Comparison of ENCODE assay signal across 8 mouse cellular contexts in the genomic region with DNA sequence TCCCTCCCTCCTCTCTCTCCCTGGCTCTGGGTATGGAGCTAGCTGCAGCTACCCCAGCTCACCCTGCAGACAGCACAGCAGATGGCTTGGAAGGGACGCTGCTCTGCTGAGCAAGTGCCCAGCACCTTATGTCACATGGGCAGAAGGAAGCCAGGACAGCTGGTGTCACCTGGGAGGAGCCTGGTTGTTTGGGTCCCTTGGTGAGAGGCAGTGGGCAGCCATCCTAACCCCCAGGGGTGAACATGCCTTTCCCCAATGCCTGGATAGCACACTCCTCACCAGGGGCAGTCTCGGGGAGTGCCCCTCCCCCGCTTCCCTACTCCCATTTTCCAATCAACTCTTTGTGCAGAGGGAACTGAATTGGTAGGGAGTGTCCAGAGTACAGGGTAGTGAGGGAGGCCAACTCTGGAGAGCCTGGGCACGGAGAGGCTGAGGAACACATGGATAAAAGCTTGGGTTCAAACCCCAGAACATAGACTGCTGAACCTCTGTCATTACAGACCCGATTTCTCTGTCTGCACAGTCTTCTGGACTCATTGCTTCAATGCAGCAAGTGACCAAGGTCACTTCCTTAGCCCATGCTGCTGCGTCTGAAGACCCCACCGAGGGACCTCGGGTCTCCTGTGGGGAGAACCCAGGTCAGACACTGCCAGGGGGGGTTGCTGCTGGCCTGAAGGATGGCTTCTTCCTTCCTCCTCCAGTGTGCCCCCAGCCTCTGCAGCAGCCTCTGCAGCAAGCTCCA. TPM values are rescaled to one million over a fixed set of nuclear protein-coding genes. Genes with fewer than 3 reads are reported as not detected.
DNase-seq lines count a peak whose midpoint lies in the region; ATAC-seq and TF ChIP-seq lines count a peak whose summit lies in the region.
"Had no signal": no experiment of that assay in that cellular context is flagged by ENCODE, and none has a peak within 500 bp of the region (broad histone marks: within the 10 kb centered on the region; RNA-seq: fewer than 3 reads in every experiment).

No protein-coding gene starts in this region.

- no peak overlapping the region for H3K4me2 ChIP-seq in CH12.LX (ENCODE audit: insufficient read depth, low read depth, poor library complexity, severe bottlenecking)
- no peak overlapping the region for H3K4me2 ChIP-seq in embryonic facial prominence, embryonic 15.5 days (replicated peaks)
- no peak overlapping the region for H3K4me2 ChIP-seq in heart, postnatal 0 days (ENCODE audit: low read depth, low read length)
- no peak overlapping the region for H3K4me2 ChIP-seq in neural tube, embryonic 15.5 days

- H3K4me1 ChIP-seq in CH12.LX (ENCODE audit: control insufficient read depth in 1 of 2, insufficient read depth in 2 of 2): peaks cover 20 to 81% of the 10 kb centered on the region in 2 experiments
- H3K4me1 ChIP-seq in embryonic facial prominence, embryonic 15.5 days: peaks cover 30% of the 10 kb centered on the region
- peaks cover 40% of the 10 kb centered on the region for H3K4me1 ChIP-seq in heart, postnatal 0 days (ENCODE audit: control insufficient read depth, insufficient read depth)
- peaks cover 31% of the 10 kb centered on the region for H3K4me1 ChIP-seq in neural tube, embryonic 15.5 days

- H3K79me2 ChIP-seq in CH12.LX (replicated peaks; ENCODE audit: control insufficient read depth, extremely low read depth, insufficient read depth, poor library complexity, severe bottlenecking): no peaks in the 10 kb centered on the region; the same call in 1 of the 2 replicates

- TF ChIP-seq POLR2A in CH12.LX (IDR thresholded peaks at IDR 0.05; ENCODE audit: low read depth, low read length): no peak

- TF ChIP-seq RAD21 in CH12.LX (IDR thresholded peaks at IDR 0.05; ENCODE audit: low read depth, low read length): no peak

- H3K27ac ChIP-seq in CH12.LX (ENCODE audit: insufficient read depth, low read depth): peak overlapping the region; percentile 51
- H3K27ac ChIP-seq in embryonic facial prominence, embryonic 15.5 days (replicated peaks): 0 out of 2 replicates have a peak overlapping the region, but pooled peaks have one; percentile 7
- H3K27ac ChIP-seq in heart, postnatal 0 days (ENCODE audit: low read depth): peak overlapping the region; percentile 43; the same call in 1 of the 2 replicates
- H3K27ac ChIP-seq in neural tube, embryonic 15.5 days (replicated peaks): peak overlapping the region; percentile 39
- H3K27ac ChIP-seq: macrophage had no signal

- peak overlapping the region in 1 of 3 experiments; percentile 34 for H3K4me3 ChIP-seq in CH12.LX (replicated peaks in 1 of 3; ENCODE audit: low read depth in 2 of 3, low read length in 2 of 3, poor library complexity in 1 of 3)
- H3K4me3 ChIP-seq in embryonic facial prominence, embryonic 15.5 days (replicated peaks): no peak overlapping the region
- H3K4me3 ChIP-seq in heart, postnatal 0 days (ENCODE audit: low read depth, low read length): no peak overlapping the region
- H3K4me3 ChIP-seq in neural tube, embryonic 15.5 days (replicated peaks): no peak overlapping the region

- TF ChIP-seq EP300 in CH12.LX (IDR thresholded peaks at IDR 0.05; ENCODE audit: low read length): no peak
- TF ChIP-seq EP300 in heart, postnatal 0 days (IDR thresholded peaks at IDR 0.05; ENCODE audit: low read depth): no peak

- H3K36me3 ChIP-seq in CH12.LX (replicated peaks in 1 of 2; ENCODE audit: control insufficient read depth in 1 of 2, insufficient read depth in 1 of 2, low read length in 1 of 2): peaks cover 31 to 68% of the 10 kb centered on the region in 2 experiments
- H3K36me3 ChIP-seq in embryonic facial prominence, embryonic 15.5 days: no peaks in the 10 kb centered on the region
- H3K36me3 ChIP-seq in heart, postnatal 0 days (replicated peaks; ENCODE audit: control insufficient read depth, insufficient read depth, low read length): peaks cover 6% of the 10 kb centered on the region
- H3K36me3 ChIP-seq in neural tube, embryonic 15.5 days: no peaks in the 10 kb centered on the region; the same call in 1 of the 2 replicates

- dilution Hi-C loops in CH12.LX (cut with MboI; ENCODE audit: extremely low pct_ligation_motif_present, extremely low pct_unique_long_range_greater_than_20kb, low sequenced_read_pairs): no loop called here

- TF ChIP-seq CTCF in CH12.LX (conservative IDR thresholded peaks at IDR 0.05 in 1 of 2, IDR thresholded peaks at IDR 0.05 in 1 of 2; ENCODE audit: low read depth in 2 of 2, low read length in 2 of 2): no peak
- no peak for TF ChIP-seq CTCF in heart, postnatal 0 days (IDR thresholded peaks at IDR 0.05; ENCODE audit: low read depth)

- peak; percentile 60; the same call in 1 of the 2 replicates for ATAC-seq in embryonic facial prominence, embryonic 15.5 days (ENCODE audit: insufficient number of reproducible peaks, low FRiP score, low TSS enrichment, low read depth)
- ATAC-seq in heart, postnatal 0 days (ENCODE audit: insufficient read depth, low read depth): no peak
- peak; percentile 39; the same call in 1 of the 2 replicates for ATAC-seq in neural tube, embryonic 15.5 days (ENCODE audit: low FRiP score)

- H3K9ac ChIP-seq in CH12.LX (ENCODE audit: insufficient read depth, low read depth): no peak overlapping the region
- H3K9ac ChIP-seq in embryonic facial prominence, embryonic 15.5 days: no peak overlapping the region
- 0 out of 2 replicates have a peak overlapping the region, but pooled peaks have one; percentile 5 for H3K9ac ChIP-seq in heart, postnatal 0 days (replicated peaks; ENCODE audit: low read depth, low read length)
- 0 out of 2 replicates have a peak overlapping the region, but pooled peaks have one; percentile 8 for H3K9ac ChIP-seq in neural tube, embryonic 15.5 days (replicated peaks)

- in situ Hi-C loops in CH12.LX (cut with MboI; ENCODE audit: low pct_ligation_motif_present, low pct_unique_long_range_greater_than_20kb, low sequenced_read_pairs): no loop called here

- WGBS in embryonic facial prominence, embryonic 15.5 days: 22% methylated on average over 8 of the region's 8 CpGs
- WGBS in heart, postnatal 0 days: 27% methylated on average over 8 of the region's 8 CpGs
- WGBS in neural tube, embryonic 15.5 days: 10% methylated on average over 8 of the region's 8 CpGs

- H3K9me3 ChIP-seq in CH12.LX (replicated peaks; ENCODE audit: low read length): no peaks in the 10 kb centered on the region
- H3K9me3 ChIP-seq in embryonic facial prominence, embryonic 15.5 days (replicated peaks): no peaks in the 10 kb centered on the region
- no peaks in the 10 kb centered on the region for H3K9me3 ChIP-seq in heart, postnatal 0 days (replicated peaks; ENCODE audit: control insufficient read depth, low read length)
- H3K9me3 ChIP-seq in neural tube, embryonic 15.5 days (replicated peaks): no peaks in the 10 kb centered on the region

- DNase-seq in CH12.LX (ENCODE audit: extremely low read depth) (no peak), adipocyte (ENCODE audit: low spot score) (peak; percentile 75)
- DNase-seq in heart, postnatal 0 days (ENCODE audit: low spot score): no peak
- DNase-seq in layer of hippocampus, postnatal 14 days (ENCODE audit: low spot score in 2 of 2): peak; percentile 58 to 66
- no peak for DNase-seq in spleen, adult 18-20 months

- no peaks in the 10 kb centered on the region for H3K27me3 ChIP-seq in CH12.LX (replicated peaks)
- H3K27me3 ChIP-seq in embryonic facial prominence, embryonic 15.5 days: no peaks in the 10 kb centered on the region
- H3K27me3 ChIP-seq in heart, postnatal 0 days (ENCODE audit: control insufficient read depth, insufficient read depth, low read length): no peaks in the 10 kb centered on the region
- no peaks in the 10 kb centered on the region for H3K27me3 ChIP-seq in neural tube, embryonic 15.5 days (replicated peaks)

TF ChIP-seq in CH12.LX, 34 proteins besides CTCF, POLR2A, EP300 and RAD21:
- TF ChIP-seq IRF4 (IDR thresholded peaks at IDR 0.05; ENCODE audit: low read depth, low read length) (peak; percentile 18; the same call in 1 of the 2 replicates), USF1 (IDR thresholded peaks at IDR 0.05; ENCODE audit: low read depth, low read length) (peak; percentile 26; the same call in 1 of the 2 replicates), KAT2A (IDR thresholded peaks at IDR 0.05; ENCODE audit: insufficient replicate concordance, low read length) (no peak), JUN (IDR thresholded peaks at IDR 0.05; ENCODE audit: insufficient read depth, low read depth, low read length) (no peak), UBTF (IDR thresholded peaks at IDR 0.05; ENCODE audit: low read depth, low read length) (0 out of 2 replicates have a peak, but pooled peaks have one; percentile 7), CHD2 (IDR thresholded peaks at IDR 0.05; ENCODE audit: low read length) (peak; percentile 58; the same call in 1 of the 2 replicates)

RNA-seq across cellular contexts. Expression of gene H6pd, which starts 18.4 kb away (rescaled TPM):
- total RNA-seq in CH12.LX (2012; rRNA removed): 25.1 and 25.3 TPM in 2 replicates
- 13.2 and 17.7 TPM in 2 replicates for total RNA-seq in CH12.LX (2014; rRNA removed)
- 36.2 and 38.5 TPM in 2 replicates for polyA plus RNA-seq in CH12.LX (2012; ENCODE audit: insufficient read length, low read depth)
- 12.1 and 12.2 TPM in 2 replicates for polyA plus RNA-seq in embryonic facial prominence, embryonic 15.5 days (2015; fragmentation: Nextera tagmentation; extraction: Ambion mirVana)
- 25.7 and 35.2 TPM in 2 replicates for total RNA-seq in heart, postnatal 0 days (2014; rRNA removed; ENCODE audit: low replicate concordance)
- 7.1 and 7.3 TPM in 2 replicates for polyA plus RNA-seq in heart, postnatal 0 days (2015; fragmentation: Nextera tagmentation; extraction: Ambion mirVana)
- 10 to 100 TPM; 11.5 to 12.2 TPM for total RNA-seq in layer of hippocampus, postnatal 14 days (2021)
- 3.3 and 6.4 TPM in 2 replicates for polyA plus RNA-seq in neural tube, embryonic 15.5 days (2015; fragmentation: Nextera tagmentation; extraction: Ambion mirVana)

RNA-seq across cellular contexts. Expression of gene Spsb1, which starts 35.5 kb away (rescaled TPM):
- total RNA-seq in CH12.LX (2012; rRNA removed): 0.04 and 0.34 TPM in 2 replicates
- 0.07 and 0.16 TPM in 2 replicates for total RNA-seq in CH12.LX (2014; rRNA removed)
- 0.16 and 0.19 TPM in 2 replicates for polyA plus RNA-seq in CH12.LX (2012; ENCODE audit: insufficient read length, low read depth)
- polyA plus RNA-seq in embryonic facial prominence, embryonic 15.5 days (2015; fragmentation: Nextera tagmentation; extraction: Ambion mirVana): 17.5 and 18.2 TPM in 2 replicates
- 13.2 and 19.3 TPM in 2 replicates for total RNA-seq in heart, postnatal 0 days (2014; rRNA removed; ENCODE audit: low replicate concordance)
- polyA plus RNA-seq in heart, postnatal 0 days (2015; fragmentation: Nextera tagmentation; extraction: Ambion mirVana): 14.4 and 15.2 TPM in 2 replicates
- total RNA-seq in layer of hippocampus, postnatal 14 days (2021): 10 to 100 TPM; 25.3 to 29.1 TPM
- polyA plus RNA-seq in neural tube, embryonic 15.5 days (2015; fragmentation: Nextera tagmentation; extraction: Ambion mirVana): 7.7 and 9.8 TPM in 2 replicates

Comparison
In these comparisons a context has a peak if more than half of its experiments do, and no peak if none do; other contexts are left out.
1. DNase-seq: peak in adipocyte (single experiment) and layer of hippocampus, postnatal 14 days (2 of 2); none in CH12.LX (single experiment), heart, postnatal 0 days (single experiment) and spleen, adult 18-20 months (0 of 2).
2. H3K9ac ChIP-seq: peak in heart, postnatal 0 days (single experiment) and neural tube, embryonic 15.5 days (single experiment); none in CH12.LX (single experiment) and embryonic facial prominence, embryonic 15.5 days (single experiment).
3. Peak in every context shown above with its lines, with median percentiles within 50 percentile points of each other: H3K27ac ChIP-seq.